Mouse (Mus musculus) spleen, adult 18-20 months (tissue): ENCODE results near the gene Phf1.
"Not testable (repeated sequence)": the region's sequence is repeated elsewhere in the genome, so short reads cannot be mapped to it uniquely, and the experiment has no call there.

ENCODE experiments used
- DNase-seq, 2 experiments: peaks; one replicate each; pipeline ENCODE4 v3.0.0; 2022; ENCODE audit warnings: mixed read lengths in 2 of 2

The Phf1 gene

DNA sequence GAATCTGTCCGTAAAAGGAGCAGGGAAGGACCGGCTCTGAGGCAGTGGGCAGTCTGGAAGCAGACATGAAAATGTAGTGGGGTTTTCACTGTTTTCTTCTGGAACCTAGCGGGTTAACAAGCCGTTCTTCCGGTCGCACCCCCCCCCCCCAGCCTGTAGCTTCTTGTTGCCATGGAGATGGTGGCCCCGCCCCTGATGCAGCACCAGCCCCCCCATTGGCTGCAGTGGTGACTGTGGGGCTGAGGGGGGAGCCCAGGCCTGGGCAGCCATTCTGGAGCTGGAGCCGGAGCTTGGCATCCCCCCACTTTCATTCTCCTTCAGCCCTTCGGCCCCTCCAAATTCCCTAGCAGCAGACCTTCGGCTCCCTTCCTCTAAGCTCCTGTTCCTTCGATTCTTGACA lies 18.6 kb downstream of the Phf1 start:
- peak; percentile 69 to 71 for DNase-seq

DNA sequence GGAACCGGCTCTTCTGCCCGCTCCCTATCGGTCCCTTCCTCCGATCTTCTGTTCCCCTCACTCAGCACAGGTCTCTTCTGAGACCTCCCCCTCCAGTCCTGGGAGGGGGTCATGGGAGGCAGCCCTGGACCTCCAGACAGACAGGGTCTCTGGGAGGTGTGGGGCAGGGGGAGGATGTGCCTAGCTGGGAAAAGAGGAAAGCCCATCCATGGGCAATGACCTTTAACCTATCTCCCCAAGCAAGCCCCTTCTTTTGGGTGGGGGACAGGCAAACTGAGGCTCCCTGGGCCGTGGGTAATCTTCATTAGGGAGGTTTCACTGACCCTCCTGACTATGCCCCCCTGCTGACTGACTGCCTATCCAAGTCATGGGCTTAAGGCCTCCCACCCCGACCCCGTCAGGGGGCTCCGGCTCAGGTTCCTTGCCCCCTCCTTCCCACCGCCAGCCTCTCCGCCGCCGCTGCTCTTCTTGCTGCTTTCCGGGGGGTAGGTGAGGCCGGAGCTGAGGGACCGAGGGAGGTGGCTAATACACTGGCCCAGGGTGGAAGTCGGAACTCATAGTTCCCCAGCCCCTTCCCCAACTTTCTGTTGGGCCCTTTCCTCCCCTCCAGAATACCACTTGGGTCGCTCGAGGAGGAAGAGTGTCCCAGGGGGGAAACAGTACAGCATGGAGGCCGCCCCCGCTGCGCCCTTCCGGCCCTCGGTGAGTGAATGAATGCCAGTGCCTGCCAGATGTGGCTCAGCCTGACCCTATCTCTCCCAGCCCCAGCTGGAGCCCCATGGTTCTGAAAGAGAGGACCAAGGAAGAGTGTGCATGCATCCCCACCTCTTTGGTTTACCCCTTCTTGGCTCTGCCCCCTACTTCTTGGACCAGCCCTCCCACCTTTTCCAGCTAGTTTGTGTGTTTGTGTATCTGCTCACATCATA lies 19.4 kb downstream of the Phf1 start:
- DNase-seq: no peak

DNA sequence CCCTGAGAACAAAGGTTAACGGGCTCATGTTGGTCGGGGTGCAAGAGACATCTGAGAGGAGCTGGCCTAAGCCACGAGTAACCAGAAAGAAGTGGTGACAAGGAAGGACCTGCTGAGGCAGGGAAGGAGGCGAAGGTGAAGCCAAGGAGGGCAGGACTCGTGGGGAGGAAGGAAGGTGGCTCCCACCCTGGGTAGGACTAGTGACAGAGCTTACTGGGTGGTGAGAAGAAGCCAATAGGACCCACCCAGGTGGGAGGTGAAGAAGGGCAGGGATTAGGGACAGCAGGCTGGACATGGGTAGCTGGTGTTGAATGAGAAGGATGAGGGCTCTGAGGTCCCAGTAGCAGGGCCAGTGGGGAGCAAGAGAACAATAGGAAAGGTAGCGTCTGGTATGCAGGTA lies 20.3 kb downstream of the Phf1 start:
- DNase-seq: no peak

DNA sequence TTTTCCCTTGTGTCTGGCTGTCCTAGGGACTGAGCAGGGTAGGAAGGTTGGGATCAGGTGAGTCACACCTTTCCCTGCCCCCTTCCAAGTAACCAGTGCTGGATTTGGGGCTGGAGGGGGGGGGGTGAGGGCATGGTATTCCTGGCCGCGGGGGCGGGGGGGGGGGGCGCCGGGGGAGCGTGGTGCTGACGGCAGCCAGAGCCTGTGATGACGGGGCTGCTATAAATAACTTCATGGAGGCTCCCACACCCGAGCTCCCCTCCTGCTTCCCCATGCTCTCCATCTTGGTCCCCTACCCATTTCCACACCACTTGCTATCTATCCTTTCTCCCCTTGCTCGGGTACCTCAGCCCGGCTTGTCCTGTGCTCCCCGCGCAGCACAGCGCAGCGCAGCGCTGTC lies 20.9 kb downstream of the Phf1 start:
- DNase-seq: no peak

DNA sequence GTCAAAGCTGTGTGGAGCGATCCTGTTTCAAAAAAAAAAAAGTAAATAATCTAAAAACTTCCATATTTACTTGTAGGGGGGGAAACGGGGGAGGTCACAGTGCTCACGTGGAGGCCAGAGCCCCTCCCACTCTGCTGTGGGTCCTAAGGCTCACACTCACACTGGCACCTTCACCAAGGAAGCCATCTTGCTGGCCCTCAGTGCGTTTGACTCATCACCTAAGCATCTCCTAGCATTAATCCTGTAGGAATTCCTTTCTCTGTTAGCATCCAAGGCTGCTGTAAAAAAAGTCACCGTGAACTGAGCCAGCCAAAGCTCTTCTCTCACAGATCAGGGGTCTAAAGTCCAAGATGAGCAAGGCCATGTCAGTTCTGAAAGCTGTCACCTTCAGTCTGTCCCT lies 23.5 kb downstream of the Phf1 start:
- DNase-seq: no peak

DNA sequence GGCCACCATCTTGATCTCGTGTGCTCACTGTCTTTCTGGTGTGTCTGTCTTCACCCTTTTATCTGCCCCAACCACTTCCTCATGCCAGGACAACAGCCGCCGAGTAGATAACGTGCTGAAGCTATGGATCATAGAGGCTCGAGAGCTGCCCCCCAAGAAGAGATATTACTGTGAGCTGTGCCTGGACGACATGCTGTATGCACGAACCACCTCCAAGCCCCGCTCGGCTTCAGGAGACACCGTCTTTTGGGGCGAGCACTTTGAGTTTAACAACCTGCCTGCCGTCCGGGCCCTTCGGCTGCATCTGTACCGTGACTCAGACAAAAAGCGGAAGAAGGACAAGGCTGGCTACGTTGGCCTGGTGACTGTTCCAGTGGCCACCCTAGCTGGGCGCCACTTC lies 24.0 kb downstream of the Phf1 start:
- no peak for DNase-seq

DNA sequence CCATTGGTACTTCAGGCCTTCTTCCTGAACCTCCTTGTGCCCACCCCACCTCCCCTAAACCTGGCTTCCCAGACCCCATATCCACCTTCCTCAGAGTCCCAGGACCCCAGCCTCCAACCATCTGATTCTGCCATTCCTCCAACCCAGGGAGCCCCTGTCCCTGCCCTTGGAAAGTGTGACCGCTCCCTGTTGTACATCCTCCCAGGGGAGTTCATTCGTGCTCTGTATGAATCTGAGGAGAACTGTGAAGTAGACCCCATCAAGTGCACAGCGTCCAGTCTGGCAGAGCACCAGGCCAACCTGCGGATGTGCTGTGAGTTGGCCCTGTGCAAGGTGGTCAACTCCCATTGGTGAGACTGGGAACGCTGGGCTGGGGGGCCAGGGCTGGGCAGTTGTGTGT lies 25.0 kb downstream of the Phf1 start:
- no peak for DNase-seq

DNA sequence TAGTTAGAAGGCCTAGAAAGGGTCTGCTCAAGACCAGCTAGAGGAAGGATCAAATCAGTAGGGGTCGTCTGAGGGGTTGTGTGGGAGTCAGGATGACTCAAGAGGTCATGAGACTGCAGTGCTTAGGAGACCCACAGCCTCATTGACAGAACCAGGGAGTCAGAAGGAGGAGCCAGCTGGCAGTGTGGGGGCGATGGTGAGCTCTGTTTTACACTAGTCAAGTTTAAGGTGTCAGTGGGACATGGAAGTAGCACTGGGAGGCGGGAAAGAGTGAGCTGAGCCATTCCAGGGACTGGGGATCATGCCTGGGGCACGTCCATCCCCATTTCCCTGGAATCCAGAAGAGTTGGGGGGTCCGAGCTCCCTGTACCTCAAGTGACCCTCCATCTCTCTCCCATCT lies 26.0 kb downstream of the Phf1 start:
- no peak for DNase-seq

DNA sequence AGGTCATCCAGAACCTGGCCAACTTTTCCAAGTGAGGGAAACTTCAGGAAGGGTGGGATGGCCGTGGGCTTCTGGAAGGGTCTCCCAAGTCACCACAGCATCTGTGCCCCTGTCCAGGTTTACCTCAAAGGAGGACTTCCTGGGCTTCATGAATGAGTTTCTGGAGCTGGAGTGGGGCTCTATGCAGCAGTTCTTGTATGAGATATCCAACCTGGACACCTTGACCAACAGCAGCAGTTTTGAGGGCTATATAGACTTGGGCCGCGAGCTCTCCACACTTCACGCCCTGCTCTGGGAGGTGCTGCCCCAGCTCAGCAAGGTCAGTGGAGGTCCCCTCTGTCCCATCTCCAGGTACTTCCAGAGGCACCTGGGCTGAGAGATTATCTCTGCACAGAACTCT lies 27.0 kb downstream of the Phf1 start:
- no peak for DNase-seq

DNA sequence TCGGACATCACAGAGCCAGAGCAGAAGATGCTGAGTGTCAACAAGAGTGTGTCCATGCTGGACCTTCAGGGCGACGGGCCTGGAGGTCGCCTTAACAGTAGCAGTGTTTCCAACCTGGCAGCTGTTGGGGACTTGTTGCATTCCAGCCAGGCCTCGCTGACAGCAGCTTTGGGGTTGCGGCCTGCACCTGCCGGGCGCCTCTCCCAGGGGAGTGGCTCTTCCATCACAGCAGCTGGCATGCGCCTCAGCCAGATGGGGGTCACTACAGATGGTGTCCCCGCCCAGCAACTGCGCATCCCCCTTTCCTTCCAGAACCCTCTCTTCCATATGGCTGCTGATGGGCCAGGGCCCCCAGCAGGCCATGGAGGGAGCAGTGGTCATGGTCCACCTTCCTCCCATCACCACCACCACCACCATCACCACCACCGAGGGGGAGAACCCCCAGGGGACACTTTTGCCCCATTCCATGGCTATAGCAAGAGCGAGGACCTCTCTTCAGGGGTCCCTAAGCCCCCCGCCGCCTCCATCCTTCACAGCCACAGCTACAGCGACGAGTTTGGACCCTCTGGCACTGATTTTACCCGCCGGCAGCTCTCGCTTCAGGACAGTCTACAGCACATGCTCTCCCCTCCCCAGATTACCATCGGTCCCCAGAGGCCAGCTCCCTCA lies 28.9 kb downstream of the Phf1 start:
- no peak for DNase-seq

DNA sequence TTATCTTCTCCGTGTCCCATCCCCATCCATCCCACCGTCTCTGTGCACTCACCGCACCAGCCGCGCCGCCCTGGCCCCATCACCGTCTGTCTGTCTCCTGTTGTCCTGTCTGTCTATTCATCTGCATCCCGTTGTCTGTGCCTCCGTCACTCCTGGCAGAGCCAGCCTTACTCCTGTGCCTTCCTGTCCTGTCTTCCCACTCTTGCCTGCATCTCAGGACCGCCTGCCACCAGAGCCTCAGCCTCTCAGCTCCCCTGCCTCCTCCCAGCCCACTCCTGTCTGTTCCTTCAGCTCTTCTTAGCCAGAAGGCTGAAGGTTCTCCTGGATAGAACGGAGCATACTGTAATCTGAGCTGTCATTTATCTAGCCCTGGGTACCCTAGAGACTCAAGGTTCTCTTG lies 34.1 kb downstream of the Phf1 start:
- no peak for DNase-seq

DNA sequence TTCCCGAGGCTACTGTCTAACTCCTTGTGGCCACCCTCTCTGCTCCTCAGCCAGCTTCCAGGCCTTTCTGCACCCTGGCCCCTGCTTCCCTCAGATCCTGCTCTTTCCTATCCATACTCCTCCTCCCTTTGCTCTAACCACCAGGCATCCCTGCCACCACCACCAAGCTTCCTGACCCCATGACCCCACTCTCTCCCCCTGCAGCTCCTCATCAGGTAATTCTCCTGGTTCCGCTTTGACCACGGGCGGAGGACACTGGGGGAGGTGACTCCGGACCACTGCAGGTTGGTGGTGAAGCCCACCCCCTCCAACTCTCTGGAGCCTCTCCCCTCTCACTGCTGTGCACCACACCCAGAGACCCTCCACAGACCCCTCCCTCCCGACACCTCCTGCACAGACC lies 34.6 kb downstream of the Phf1 start:
- no peak for DNase-seq

DNA sequence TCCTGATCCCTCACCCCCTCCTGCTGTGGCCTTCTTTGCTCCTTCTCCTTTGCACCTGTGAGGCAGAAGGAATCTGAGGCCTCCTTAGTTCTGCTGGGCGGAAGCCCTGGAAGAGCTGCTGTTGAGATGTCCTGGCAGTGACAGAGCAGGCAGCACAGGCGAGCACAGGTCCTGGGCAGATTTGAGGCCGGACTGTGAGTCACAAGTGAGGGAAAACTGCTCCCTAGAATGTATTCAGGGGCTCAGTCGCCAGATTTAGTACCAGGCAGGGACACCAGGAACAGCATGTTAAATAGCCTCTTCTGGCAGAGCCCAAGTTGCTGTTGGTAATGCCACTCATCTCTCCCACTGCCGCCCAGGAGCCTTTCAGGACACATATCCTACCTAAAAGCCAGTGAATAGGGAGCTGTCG lies 35.4 kb downstream of the Phf1 start:
- no peak for DNase-seq

DNA sequence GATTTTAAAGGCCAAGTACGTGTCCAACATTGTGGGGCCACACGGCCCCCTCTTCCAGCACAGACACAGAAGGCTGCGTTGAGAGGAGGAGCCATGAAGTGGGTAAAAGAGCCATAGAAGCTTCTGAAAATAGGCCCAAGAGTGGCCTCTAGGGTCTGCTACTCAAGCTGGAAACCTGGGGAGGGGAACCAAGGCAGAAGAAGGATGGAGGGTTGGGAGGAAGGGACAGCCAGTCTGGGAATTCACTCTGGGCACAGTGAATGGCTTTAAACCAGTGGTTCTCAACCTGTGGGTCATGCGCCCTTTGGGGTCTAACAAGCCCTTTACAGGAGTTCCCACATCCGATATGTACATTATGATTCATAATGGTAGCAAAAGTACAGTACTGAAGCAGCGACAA lies 36.4 kb downstream of the Phf1 start:
- no peak for DNase-seq

DNA sequence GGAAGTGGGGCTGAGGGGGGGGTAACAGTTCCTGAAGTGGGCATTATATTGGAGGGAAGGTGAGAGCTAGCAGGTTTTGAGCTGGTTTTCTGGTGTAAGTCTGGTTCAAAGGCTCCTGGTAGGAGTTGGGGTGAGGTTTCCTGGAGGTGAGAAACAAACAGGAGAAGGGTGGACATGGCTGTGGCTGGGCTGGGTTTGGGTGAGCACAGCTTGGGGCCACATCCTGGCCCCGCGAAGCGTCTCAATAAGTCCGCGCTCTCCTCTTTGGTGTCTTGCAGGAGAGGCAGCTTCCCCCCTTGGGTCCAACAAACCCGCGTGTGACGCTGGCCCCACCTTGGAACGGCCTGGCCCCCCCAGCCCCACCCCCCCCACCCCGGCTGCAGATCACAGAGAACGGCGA lies 37.4 kb downstream of the Phf1 start:
- no peak for DNase-seq

DNA sequence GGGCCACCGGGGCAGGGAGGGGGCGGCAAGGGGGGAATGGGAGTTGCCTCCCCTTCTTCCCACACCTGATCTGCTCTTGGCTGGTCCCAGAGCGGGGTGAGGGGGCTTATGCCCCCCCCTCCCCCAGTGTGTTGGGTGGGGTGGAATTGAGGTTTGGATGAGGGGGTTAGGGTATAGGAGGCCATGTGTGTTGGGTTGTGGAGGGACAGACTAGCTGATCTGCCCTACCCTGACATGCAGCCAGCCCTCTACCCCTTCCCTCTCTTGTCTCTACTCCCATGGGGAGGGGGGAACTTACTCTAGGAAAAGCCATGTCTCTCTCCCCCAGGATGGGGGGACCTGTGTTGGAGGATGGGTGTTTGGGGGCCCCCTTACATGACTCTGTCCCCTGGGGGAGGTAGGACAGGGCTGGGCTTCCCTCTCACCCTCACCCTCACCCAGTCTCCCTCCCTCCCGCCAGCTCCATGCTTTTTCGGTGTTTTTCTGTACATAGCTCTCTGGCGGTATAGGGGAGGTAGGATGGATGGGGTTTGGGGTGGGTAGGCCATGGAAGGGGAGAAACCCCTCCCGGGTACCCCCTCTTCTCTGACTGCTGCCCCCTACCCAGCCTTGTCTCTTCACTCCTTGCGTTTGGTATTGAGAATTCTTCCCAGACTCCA lies 38.5 kb downstream of the Phf1 start:
- DNase-seq: no peak

DNA sequence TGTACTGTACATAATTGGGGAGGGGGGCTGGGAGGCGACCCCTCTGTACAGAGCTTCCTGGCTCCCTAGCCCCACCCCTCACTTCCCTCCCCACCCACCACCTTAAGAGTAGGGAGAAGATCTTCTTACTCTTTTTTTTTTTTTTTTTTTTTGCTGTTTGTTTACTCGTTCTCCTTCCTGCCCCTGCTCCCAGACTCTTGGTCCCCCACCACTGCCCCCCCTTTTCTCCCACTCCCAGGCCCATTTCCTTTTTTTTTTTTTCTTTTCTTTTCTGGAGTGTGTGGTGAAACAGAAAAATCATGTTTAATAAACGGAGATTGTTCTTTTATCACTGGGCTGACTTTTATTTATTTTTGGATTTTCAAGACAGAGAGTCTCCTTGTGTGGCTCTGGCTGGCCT lies 39.3 kb downstream of the Phf1 start:
- DNase-seq: no peak

DNA sequence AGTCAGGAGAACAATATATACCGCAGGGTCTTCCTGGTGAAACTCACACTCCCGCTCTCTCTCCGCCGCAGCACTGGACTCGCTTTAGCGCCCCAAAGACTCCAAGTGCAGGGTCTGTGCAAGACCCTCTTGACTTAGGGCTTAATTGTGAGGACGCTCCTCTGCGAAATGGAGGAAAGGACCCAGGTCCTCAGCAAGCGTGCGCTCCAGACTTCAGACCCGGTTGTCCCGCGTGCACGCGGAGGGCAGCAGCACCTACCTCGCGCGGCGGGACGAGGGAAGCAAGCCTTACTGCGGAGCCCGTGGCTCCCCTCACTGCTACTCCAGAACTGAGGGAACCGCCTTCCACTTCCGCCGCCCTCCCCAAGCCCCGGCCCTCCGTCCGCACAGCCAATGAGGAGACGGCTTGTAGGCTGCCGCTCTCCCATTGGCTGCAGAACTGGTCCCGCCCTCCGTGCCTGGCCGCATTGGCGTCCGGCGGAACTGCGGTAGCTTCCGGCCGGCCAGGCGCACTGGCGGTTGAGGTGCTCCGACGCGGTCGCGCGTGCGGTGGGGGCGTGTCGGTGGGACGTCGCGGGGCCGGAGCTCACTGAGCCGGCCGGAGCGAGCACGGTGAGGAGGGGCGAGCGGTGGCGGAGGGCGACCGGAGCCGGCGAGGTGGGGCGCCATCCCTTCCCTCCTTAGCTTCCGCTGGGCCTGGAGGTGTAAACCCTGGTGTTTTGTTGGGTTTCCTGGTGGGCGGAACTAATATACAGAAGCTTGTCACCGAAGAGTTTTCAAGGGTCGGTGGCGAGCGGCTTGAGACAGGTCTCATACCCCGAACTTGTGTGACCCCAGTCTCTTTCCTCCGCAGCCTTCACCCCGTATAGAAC lies 40.1 kb downstream of the Phf1 start, which contains the start of gene Zbtb9:
Gene Zbtb9, plus strand, starts transcription at position 465 of the 872 bp plus-strand sequence.
- peak; percentile 93 to 95 for DNase-seq

DNA sequence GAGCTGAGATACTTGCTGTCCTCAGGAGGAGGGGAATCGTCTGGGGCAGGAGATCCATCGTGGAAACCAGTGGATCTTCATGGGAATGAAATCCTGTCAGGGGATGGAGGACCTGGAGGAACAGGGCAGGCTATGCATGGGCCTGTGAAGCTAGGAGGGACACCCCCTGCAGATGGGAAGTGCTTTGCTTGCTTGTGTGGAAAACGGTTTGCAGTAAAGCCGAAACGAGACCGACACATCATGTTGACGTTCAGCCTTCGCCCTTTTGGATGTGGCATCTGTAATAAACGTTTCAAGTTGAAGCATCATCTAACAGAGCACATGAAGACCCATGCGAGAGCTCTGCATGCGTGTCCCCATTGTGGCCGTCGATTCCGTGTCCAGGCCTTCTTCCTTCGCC lies 41.7 kb downstream of the Phf1 start:
- DNase-seq: no peak

DNA sequence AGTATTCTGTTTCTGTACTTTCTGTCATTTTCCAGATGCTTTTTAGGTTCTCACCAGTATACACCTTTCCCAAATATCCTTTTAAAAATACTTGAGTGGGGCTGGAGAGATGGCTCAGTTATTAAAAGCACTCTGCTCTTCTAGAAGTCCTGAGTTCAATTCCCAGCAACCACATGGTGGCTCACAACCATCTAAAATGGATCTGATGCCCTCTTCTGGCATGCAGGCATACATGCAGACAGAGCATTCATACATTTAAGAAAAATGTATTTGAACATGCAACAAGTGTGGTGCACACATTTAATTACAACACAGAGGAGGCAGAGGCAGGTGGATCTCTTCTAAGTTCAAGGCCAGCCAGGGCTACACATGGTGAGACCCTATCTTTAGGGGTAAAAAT lies 42.6 kb downstream of the Phf1 start:
- DNase-seq: no peak

DNA sequence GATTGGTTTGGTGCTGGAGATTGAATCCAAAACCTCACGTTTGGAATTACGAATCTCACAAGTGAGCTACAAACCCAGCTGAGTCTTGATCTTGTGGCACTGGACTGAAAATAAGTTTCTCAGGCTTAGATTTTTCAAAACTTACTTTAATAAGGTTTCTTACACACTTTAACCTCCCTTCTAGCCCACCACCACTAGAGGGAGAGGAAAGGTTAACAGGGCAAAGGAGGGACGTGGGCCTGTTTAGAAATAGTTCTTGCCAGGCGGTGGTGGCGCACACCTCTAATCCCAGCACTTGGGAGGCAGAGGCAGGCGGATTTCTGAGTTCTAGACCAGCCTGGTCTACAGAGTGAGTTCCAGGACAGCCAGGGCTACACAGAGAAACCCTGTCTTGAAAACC lies 44.5 kb downstream of the Phf1 start:
- DNase-seq: not testable (repeated sequence)

DNA sequence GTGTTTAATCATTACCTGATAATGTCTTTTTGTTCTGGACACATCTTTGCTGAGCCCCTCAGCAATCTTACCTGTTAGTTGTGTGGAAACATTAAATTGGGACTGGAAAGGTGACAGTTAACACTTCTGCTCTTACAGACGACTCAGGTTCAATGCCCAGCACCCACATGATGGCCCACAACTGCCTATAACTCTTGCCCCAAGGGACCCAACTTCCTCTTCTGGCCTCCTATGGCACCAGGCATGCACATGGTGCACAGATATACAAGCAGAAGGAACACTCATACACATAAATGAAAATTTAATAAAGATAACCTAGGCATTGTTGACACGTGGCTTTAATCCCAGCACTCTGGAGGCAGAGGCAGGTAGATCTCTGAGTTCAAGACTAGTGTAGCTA lies 46.6 kb downstream of the Phf1 start:
- peak; percentile 49 to 55 for DNase-seq

DNA sequence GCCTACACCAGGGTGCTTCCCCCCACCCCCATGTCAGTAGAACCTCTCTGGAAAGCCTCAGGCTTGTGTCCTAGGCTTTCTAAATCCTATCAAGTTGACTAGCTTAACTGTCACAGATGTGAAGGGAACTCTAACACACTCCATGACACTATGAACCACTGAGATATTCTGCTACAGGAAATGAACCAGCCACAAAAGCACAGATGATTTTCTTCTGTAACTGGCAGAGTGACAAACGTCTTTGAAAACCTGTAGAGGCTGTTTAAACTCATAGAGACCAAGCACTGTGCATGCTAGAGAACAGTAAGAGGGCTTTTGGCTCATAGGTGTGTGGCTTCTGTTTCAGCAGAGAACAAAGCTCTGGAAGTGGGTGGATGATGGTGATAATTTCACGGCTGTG lies 48.2 kb downstream of the Phf1 start:
- no peak for DNase-seq
